Mouse (Mus musculus) spleen, postnatal 14 days (tissue): ENCODE measurements around the gene Trappc3.

Experiments
- DNase-seq, 2 experiments: peaks; one replicate each; pipeline ENCODE4 v3.0.0; 2021 to 2022; ENCODE audit warnings: low spot score in 2 of 2

Gene Trappc3

GRCm38 (mm10) chr4:126313202-126313601, 51.1 kb downstream of the Trappc3 start:
- no peak for DNase-seq

GRCm38 (mm10) chr4:126314393-126314792, 52.3 kb downstream of the Trappc3 start:
- no peak for DNase-seq

DNA sequence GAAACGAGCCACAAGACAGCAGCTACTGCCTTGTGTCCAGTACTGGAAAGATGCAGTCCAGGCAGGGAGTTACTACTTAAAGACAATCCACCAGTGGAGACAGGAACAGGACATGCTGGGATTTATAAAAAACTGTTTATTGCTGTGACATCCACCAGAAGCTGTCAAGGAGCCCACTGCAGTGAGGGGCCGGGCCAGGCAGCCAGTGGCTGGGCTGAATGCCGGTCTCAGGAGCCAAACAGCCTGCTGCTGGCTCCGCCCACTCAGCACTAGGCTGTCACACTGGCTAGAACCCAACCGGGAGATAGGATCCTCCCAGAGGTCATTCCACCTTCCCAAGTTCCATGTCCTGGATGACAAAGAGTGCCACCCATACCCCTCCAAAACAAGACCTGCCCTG, 53.8 kb downstream of the Trappc3 start:
- no peak for DNase-seq

- DNase-seq = no peak
Observed at GRCm38 (mm10) chr4:126316443-126317040, 54.4 kb downstream of the Trappc3 start.

- DNase-seq = no peak
Observed at GRCm38 (mm10) chr4:126319806-126320205, 57.7 kb downstream of the Trappc3 start.

DNA sequence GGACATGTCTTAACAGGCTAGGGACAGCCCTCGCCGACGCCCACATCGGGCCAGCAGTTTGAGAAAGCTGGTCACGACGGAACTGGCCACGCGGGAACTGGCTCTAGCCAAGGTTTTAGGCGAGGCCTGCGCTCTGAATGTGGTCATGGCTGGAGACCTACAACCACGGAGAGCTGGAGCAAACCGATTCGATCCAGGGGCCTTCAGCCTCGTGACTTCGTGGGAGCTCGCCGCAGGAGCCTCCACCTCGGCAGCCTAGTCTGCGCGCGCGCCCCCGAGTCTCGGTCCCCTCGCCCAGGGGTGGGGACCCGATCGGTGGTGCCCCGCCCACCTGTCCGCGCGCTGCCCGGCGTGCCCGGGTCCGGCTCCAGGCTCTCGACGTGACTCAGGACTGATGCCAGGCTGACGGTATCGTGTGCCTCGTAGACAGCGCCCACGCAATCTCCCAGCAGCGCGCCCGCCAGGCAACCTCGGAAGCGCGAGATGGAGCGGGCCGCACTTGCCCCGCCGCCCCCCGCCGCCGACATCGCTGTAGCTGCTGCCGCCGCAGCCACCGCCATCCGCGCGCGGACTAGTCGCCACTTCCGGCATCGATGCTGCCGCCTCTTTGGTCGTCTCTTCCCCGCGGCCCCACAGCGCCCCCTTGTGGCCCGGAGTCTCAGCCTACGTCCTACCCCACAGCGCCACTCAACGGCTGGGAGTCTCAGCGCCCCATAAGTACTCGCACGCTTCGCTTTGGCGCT, 59.2 kb downstream of the Trappc3 start, which contains the start of gene Adprhl2:
TSS of gene Adprhl2 (minus strand) at position 593 of the 743 bp plus-strand sequence.
- DNase-seq = peak; percentile 97 to 100

GRCm38 (mm10) chr4:126321854-126322511, 59.9 kb downstream of the Trappc3 start:
- DNase-seq = no peak

DNA sequence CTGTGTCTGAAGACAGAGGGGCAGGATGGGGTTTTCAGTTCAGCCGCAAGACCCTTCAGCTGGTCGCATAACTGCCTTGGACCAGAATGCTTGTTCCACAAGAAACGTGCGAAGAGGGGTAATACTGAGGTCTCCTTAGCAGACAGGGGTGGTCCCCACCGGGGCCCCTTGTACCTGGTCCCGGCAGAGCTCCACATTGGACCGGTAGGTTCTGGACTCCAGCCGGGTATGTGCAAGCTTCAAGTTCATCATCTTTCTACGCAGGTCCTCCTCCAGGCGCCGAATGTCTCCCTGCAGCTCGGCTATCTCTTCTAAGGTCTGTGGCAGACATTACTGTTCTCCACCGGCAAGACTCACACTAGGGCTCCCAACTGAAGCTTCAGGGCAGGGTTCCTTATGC, 60.5 kb downstream of the Trappc3 start:
- no peak for DNase-seq

DNA sequence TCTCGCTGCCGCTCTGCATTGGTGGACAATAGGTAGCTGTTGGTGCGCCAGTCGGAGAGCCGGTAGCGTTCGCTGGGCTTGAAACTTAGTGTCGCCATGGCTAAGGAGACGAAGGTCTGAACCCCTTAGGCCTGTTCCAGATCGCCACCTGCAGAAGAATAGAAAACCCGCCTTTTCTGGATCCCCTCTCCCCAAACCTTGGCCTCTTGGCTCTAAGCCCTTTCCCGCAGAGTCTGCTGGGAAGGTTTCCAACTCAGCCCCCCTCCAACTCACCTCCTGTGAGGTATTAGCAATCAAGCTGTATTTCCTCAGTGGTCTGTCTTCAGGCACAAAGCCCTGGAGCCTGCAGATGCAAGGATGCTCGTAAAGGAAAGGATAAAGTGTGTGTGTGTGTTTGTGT, 62.7 kb downstream of the Trappc3 start:
- DNase-seq = no peak

- DNase-seq = no peak
Observed at GRCm38 (mm10) chr4:126325281-126325861, 63.2 kb downstream of the Trappc3 start, which contains the start of gene Tekt2. Gene Tekt2 (minus strand): TSS chr4:126325688.
